Mouse (Mus musculus): Measurements from ENCODE around the gene Nfia. TPM values are rescaled to one million over a fixed set of nuclear protein-coding genes. Genes with fewer than 3 reads are reported as not detected.

Gene Nfia
- polyA plus RNA-seq, 1 experiment from 2014 or later, result 27.6 TPM

- no peak overlapping the region for H3K9ac ChIP-seq (ENCODE audit: low read length)
- H3K9me3 ChIP-seq (ENCODE audit: control insufficient read depth, low read length), result no peaks in the 10 kb centered on the region
- H3K36me3 ChIP-seq (ENCODE audit: control insufficient read depth, insufficient read depth, low read length), result no peaks in the 10 kb centered on the region
- DNase-seq (ENCODE audit: low spot score) (no peak), ATAC-seq (ENCODE audit: insufficient number of reproducible peaks, low FRiP score, low TSS enrichment, low read depth) (no peak)
- H3K27ac ChIP-seq (replicated peaks; ENCODE audit: low read depth, low read length), result no peak overlapping the region
- H3K4me3 ChIP-seq (ENCODE audit: low read depth, low read length), result no peak overlapping the region
- WGBS, result 73% methylated on average over 7 of the region's 7 CpGs
- H3K4me2 ChIP-seq (ENCODE audit: low read depth, severe bottlenecking), result no peak overlapping the region
- H3K27me3 ChIP-seq (ENCODE audit: control insufficient read depth, insufficient read depth, low read length), result no peaks in the 10 kb centered on the region
- H3K4me1 ChIP-seq (ENCODE audit: control insufficient read depth, insufficient read depth, low read length), result no peaks in the 10 kb centered on the region
These were observed 96.9 kb downstream of the Nfia start for GRCm38 (mm10) chr4:97869451-97869850.

DNA sequence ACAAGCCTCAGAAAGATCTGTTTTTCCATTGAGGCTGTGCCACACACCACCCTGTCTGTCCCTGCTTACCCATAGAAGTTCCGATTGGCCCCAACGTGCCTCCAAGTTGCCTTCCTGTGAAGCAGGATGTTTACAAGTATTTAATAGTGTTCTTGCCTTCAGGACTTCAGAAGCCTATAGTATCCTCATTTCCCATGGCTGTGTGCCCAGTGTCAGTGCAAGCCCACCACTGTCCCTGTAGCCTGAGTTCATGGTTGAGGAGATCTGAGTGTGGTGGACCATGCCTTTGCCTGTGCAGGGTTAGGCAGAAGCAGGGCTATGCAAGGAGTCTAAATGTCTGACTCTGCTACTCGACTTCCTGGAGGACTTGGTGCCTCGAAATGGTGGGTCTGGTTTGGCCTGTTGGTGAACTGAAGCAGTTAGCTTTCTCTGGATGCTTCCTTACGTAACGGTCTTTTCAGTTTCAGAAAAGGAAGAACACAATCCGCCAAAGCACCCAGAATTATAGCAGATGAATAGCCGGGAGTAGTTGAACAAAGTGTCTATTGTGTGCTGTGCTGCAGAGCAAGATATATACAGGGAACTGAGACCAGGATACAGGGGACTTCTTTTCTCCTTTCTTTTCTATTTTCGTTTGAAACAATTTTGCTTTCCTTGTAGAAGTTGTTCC, 99.4 kb downstream of the Nfia start:
- no peaks in the 10 kb centered on the region for H3K4me1 ChIP-seq (ENCODE audit: control insufficient read depth, insufficient read depth, low read length)
- no peak overlapping the region for H3K27ac ChIP-seq (replicated peaks; ENCODE audit: low read depth, low read length)

DNA sequence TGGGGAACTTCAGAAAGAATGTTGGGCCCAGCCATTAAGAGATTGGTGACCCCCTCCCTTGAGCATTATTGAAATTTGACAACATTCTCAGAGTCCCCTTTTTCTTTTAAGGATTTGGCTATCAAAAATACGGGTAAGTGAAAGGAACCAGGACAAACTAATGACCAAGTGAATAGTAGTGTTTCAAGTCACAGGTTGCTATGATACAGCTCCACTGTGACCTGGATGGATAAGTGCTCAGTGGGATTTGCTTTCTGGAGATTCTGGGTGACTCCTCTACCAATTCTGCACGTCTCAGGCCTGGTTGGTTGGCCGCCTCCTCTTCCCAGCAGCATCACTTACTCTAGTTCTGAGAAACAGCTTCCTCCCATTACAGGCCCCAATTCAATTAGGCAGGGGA, 102.4 kb downstream of the Nfia start:
- Histone ChIP-seq H3K4me2 (ENCODE audit: low read depth, severe bottlenecking) (no peak overlapping the region), H3K9me3 (ENCODE audit: control insufficient read depth, low read length) (no peaks in the 10 kb centered on the region), H3K4me1 (ENCODE audit: control insufficient read depth, insufficient read depth, low read length) (no peaks in the 10 kb centered on the region), H3K9ac (ENCODE audit: low read length) (no peak overlapping the region), H3K36me3 (ENCODE audit: control insufficient read depth, insufficient read depth, low read length) (no peaks in the 10 kb centered on the region), H3K27ac (replicated peaks; ENCODE audit: low read depth, low read length) (no peak overlapping the region), H3K27me3 (ENCODE audit: control insufficient read depth, insufficient read depth, low read length) (no peaks in the 10 kb centered on the region), H3K4me3 (ENCODE audit: low read depth, low read length) (no peak overlapping the region)
- WGBS, result 79% methylated on average over 3 of the region's 3 CpGs
- DNase-seq (ENCODE audit: low spot score) (no peak), ATAC-seq (ENCODE audit: insufficient number of reproducible peaks, low FRiP score, low TSS enrichment, low read depth) (no peak)

More for the DNA sequence above, 99.4 kb downstream of the Nfia start:
- Histone ChIP-seq H3K9ac (ENCODE audit: low read length) (no peak overlapping the region), H3K4me3 (ENCODE audit: low read depth, low read length) (no peak overlapping the region), H3K27me3 (ENCODE audit: control insufficient read depth, insufficient read depth, low read length) (no peaks in the 10 kb centered on the region), H3K4me2 (ENCODE audit: low read depth, severe bottlenecking) (no peak overlapping the region), H3K9me3 (ENCODE audit: control insufficient read depth, low read length) (no peaks in the 10 kb centered on the region), H3K36me3 (ENCODE audit: control insufficient read depth, insufficient read depth, low read length) (no peaks in the 10 kb centered on the region)
- no peak for DNase-seq (ENCODE audit: low spot score)
- 74% methylated on average over 9 of the region's 9 CpGs for WGBS
- no peak for ATAC-seq (ENCODE audit: insufficient number of reproducible peaks, low FRiP score, low TSS enrichment, low read depth)

DNA sequence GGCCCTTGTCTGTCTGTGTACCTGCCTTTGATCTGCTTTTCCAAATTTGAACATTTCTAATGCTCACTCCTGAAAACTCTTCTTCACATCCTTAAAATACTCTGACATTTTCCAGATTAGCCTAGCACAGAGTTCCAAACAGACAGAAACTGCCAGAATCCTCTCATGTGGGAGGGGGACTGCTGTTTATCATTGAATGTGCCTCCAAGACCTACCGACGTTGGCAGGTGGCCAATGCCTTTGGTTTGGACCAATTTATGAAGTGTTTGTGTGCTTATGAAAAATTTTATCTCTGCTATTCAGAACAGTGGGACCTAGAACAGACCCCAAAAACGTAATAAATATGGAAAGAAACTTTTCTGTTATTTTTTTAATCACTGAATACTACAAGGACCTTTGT, 103.4 kb downstream of the Nfia start:
- Histone ChIP-seq H3K4me2 (ENCODE audit: low read depth, severe bottlenecking) (no peak overlapping the region), H3K27me3 (ENCODE audit: control insufficient read depth, insufficient read depth, low read length) (no peaks in the 10 kb centered on the region), H3K4me3 (ENCODE audit: low read depth, low read length) (no peak overlapping the region), H3K36me3 (ENCODE audit: control insufficient read depth, insufficient read depth, low read length) (no peaks in the 10 kb centered on the region), H3K4me1 (ENCODE audit: control insufficient read depth, insufficient read depth, low read length) (no peaks in the 10 kb centered on the region), H3K27ac (replicated peaks; ENCODE audit: low read depth, low read length) (no peak overlapping the region), H3K9me3 (ENCODE audit: control insufficient read depth, low read length) (no peaks in the 10 kb centered on the region), H3K9ac (ENCODE audit: low read length) (no peak overlapping the region)
- ATAC-seq (ENCODE audit: insufficient number of reproducible peaks, low FRiP score, low TSS enrichment, low read depth) (no peak), DNase-seq (ENCODE audit: low spot score) (no peak)
- 81% methylated on average over 3 of the region's 3 CpGs for WGBS

- H3K27ac ChIP-seq (replicated peaks; ENCODE audit: low read depth, low read length), result no peak overlapping the region
- no peaks in the 10 kb centered on the region for H3K9me3 ChIP-seq (ENCODE audit: control insufficient read depth, low read length)
- H3K27me3 ChIP-seq (ENCODE audit: control insufficient read depth, insufficient read depth, low read length), result no peaks in the 10 kb centered on the region
- H3K4me1 ChIP-seq (ENCODE audit: control insufficient read depth, insufficient read depth, low read length), result no peaks in the 10 kb centered on the region
- no peak overlapping the region for H3K9ac ChIP-seq (ENCODE audit: low read length)
- no peaks in the 10 kb centered on the region for H3K36me3 ChIP-seq (ENCODE audit: control insufficient read depth, insufficient read depth, low read length)
- DNase-seq (ENCODE audit: low spot score) (no peak), ATAC-seq (ENCODE audit: insufficient number of reproducible peaks, low FRiP score, low TSS enrichment, low read depth) (no peak)
- no peak overlapping the region for H3K4me3 ChIP-seq (ENCODE audit: low read depth, low read length)
- H3K4me2 ChIP-seq (ENCODE audit: low read depth, severe bottlenecking), result no peak overlapping the region
- WGBS, result 70% methylated on average over 7 of the region's 7 CpGs
These were observed 107.2 kb downstream of the Nfia start for GRCm38 (mm10) chr4:97879696-97880095.

GRCm38 (mm10) chr4:97880120-97881055, 107.9 kb downstream of the Nfia start:
- ATAC-seq (ENCODE audit: insufficient number of reproducible peaks, low FRiP score, low TSS enrichment, low read depth), result no peak
- Histone ChIP-seq H3K4me2 (ENCODE audit: low read depth, severe bottlenecking) (no peak overlapping the region), H3K27me3 (ENCODE audit: control insufficient read depth, insufficient read depth, low read length) (no peaks in the 10 kb centered on the region), H3K9me3 (ENCODE audit: control insufficient read depth, low read length) (no peaks in the 10 kb centered on the region), H3K36me3 (ENCODE audit: control insufficient read depth, insufficient read depth, low read length) (no peaks in the 10 kb centered on the region), H3K27ac (replicated peaks; ENCODE audit: low read depth, low read length) (no peak overlapping the region), H3K9ac (ENCODE audit: low read length) (no peak overlapping the region), H3K4me3 (ENCODE audit: low read depth, low read length) (no peak overlapping the region), H3K4me1 (ENCODE audit: control insufficient read depth, insufficient read depth, low read length) (no peaks in the 10 kb centered on the region)
- no peak for DNase-seq (ENCODE audit: low spot score)
- 73% methylated on average over 9 of the region's 9 CpGs for WGBS

DNA sequence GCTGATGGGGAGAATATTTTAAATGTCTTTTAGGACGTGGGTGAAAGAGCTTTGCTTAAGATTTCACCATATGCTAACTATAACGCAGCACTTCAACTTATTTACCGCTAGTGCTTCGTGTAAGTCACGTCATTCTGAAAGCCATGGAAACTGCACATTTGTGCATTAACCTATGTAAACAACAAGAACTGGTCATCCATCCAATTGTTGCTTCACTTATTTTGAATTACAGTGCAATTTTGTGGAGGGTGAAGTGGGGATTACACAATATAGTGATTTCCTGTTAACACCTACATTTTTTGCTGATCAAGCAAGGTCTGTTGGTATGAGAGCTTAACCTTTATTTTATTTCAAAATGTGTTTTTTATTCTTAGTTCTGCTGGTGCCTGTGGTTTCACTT, 113.0 kb downstream of the Nfia start:
- Histone ChIP-seq H3K36me3 (ENCODE audit: control insufficient read depth, insufficient read depth, low read length) (no peaks in the 10 kb centered on the region), H3K9me3 (ENCODE audit: control insufficient read depth, low read length) (no peaks in the 10 kb centered on the region), H3K27me3 (ENCODE audit: control insufficient read depth, insufficient read depth, low read length) (no peaks in the 10 kb centered on the region), H3K27ac (replicated peaks; ENCODE audit: low read depth, low read length) (no peak overlapping the region), H3K4me3 (ENCODE audit: low read depth, low read length) (no peak overlapping the region), H3K4me1 (ENCODE audit: control insufficient read depth, insufficient read depth, low read length) (no peaks in the 10 kb centered on the region), H3K9ac (ENCODE audit: low read length) (no peak overlapping the region), H3K4me2 (ENCODE audit: low read depth, severe bottlenecking) (no peak overlapping the region)
- WGBS, result 85% methylated on average over 5 of the region's 5 CpGs
- DNase-seq (ENCODE audit: low spot score) (no peak), ATAC-seq (ENCODE audit: insufficient number of reproducible peaks, low FRiP score, low TSS enrichment, low read depth) (no peak)

GRCm38 (mm10) chr4:97886220-97886619, 113.7 kb downstream of the Nfia start:
- 95% methylated on average over 5 of the region's 5 CpGs for WGBS
- Histone ChIP-seq H3K4me1 (ENCODE audit: control insufficient read depth, insufficient read depth, low read length) (no peaks in the 10 kb centered on the region), H3K9me3 (ENCODE audit: control insufficient read depth, low read length) (no peaks in the 10 kb centered on the region), H3K36me3 (ENCODE audit: control insufficient read depth, insufficient read depth, low read length) (no peaks in the 10 kb centered on the region), H3K27ac (replicated peaks; ENCODE audit: low read depth, low read length) (no peak overlapping the region), H3K4me2 (ENCODE audit: low read depth, severe bottlenecking) (no peak overlapping the region), H3K9ac (ENCODE audit: low read length) (no peak overlapping the region), H3K4me3 (ENCODE audit: low read depth, low read length) (no peak overlapping the region), H3K27me3 (ENCODE audit: control insufficient read depth, insufficient read depth, low read length) (no peaks in the 10 kb centered on the region)
- ATAC-seq (ENCODE audit: insufficient number of reproducible peaks, low FRiP score, low TSS enrichment, low read depth) (no peak), DNase-seq (ENCODE audit: low spot score) (no peak)

Data from limb, embryonic 11.5 days (tissue).